ENCODE assay signal across 19 mouse cellular contexts in genomic region chr4:76361546-76361945, GRCm38 (mm10).
DNase-seq lines count a peak whose midpoint lies in the region; ATAC-seq and TF ChIP-seq lines count a peak whose summit lies in the region.
"Had no signal": no experiment of that assay in that cellular context is flagged by ENCODE, and none has a peak within 500 bp of the region (broad histone marks: within the 10 kb centered on the region; RNA-seq: fewer than 3 reads in every experiment).

No protein-coding gene starts in this region.

- 11% methylated on average over 1 of the region's 1 CpGs for WGBS in heart, embryonic 12.5 days
- 31% methylated on average over 1 of the region's 1 CpGs for whole genome bisulfite sequencing in heart, embryonic 10.5 days
- WGBS in liver, adult 2 months: 16% methylated on average over 1 of the region's 1 CpGs
- 65% methylated on average over 1 of the region's 1 CpGs for WGBS in liver, embryonic 12.5 days (ENCODE audit: insufficient replicate concordance)
- 52% methylated on average over 1 of the region's 1 CpGs for WGBS in liver, embryonic 16.5 days (ENCODE audit: insufficient replicate concordance)

- peaks cover 4% of the 10 kb centered on the region; the same call in 1 of the 2 replicates for H3K79me2 ChIP-seq in liver, adult 2 months (ENCODE audit: control insufficient read depth, insufficient read depth, low read length)

- H3K36me3 ChIP-seq in heart, embryonic 12.5 days: no peaks in the 10 kb centered on the region
- no peaks in the 10 kb centered on the region for H3K36me3 ChIP-seq in heart, embryonic 10.5 days
- H3K36me3 ChIP-seq in liver, adult 2 months (ENCODE audit: control insufficient read depth, insufficient read depth, low read length): no peaks in the 10 kb centered on the region
- H3K36me3 ChIP-seq in liver, embryonic 12.5 days: no peaks in the 10 kb centered on the region
- no peaks in the 10 kb centered on the region for H3K36me3 ChIP-seq in liver, embryonic 16.5 days (ENCODE audit: control insufficient read depth, insufficient read depth)
- H3K36me3 ChIP-seq: forebrain, embryonic 12.5 days; lung, embryonic 15.5 days had no signal

- H3K4me2 ChIP-seq in heart, embryonic 12.5 days: no peak overlapping the region
- H3K4me2 ChIP-seq in liver, embryonic 12.5 days: no peak overlapping the region
- no peak overlapping the region for H3K4me2 ChIP-seq in liver, embryonic 16.5 days (ENCODE audit: low read depth, low read length)
- H3K4me2 ChIP-seq: forebrain, embryonic 12.5 days; lung, embryonic 15.5 days had no signal

- no peak for TF ChIP-seq POLR2A in liver, adult 2 months (IDR thresholded peaks at IDR 0.05; ENCODE audit: extremely low read depth, insufficient read depth, low read length)

- no peak for DNase-seq in heart, embryonic 10.5 days (ENCODE audit: low spot score)
- peak; percentile 100 for DNase-seq in liver, adult 2 months (ENCODE audit: extremely low read depth, low read depth, low spot score)
- DNase-seq in ovary, adult 18-20 months (ENCODE audit: low spot score): peak; percentile 37
- DNase-seq in ovary, postnatal 36 days (ENCODE audit: low spot score): no peak
- DNase-seq: cerebellum, postnatal 36 days; gastrocnemius, postnatal 36 days; left cerebral cortex, postnatal 4 days; retina, postnatal 1 day; right cerebral cortex, postnatal 4 days; thymus, postnatal 4 days had no signal

- no peaks in the 10 kb centered on the region for H3K9me3 ChIP-seq in heart, embryonic 12.5 days (replicated peaks)
- no peaks in the 10 kb centered on the region for H3K9me3 ChIP-seq in heart, embryonic 10.5 days
- H3K9me3 ChIP-seq in liver, embryonic 12.5 days (replicated peaks): no peaks in the 10 kb centered on the region
- no peaks in the 10 kb centered on the region for H3K9me3 ChIP-seq in liver, embryonic 16.5 days (replicated peaks; ENCODE audit: control insufficient read depth, low read length)
- H3K9me3 ChIP-seq: forebrain, embryonic 12.5 days; lung, embryonic 15.5 days had no signal

- 0 out of 2 replicates have a peak overlapping the region, but pooled peaks have one; percentile 29 for H3K27ac ChIP-seq in heart, embryonic 12.5 days (ENCODE audit: poor library complexity, severe bottlenecking)
- no peak overlapping the region for H3K27ac ChIP-seq in heart, embryonic 10.5 days
- peak overlapping the region; percentile 71 for H3K27ac ChIP-seq in liver, adult 2 months (replicated peaks; ENCODE audit: insufficient read depth, low read depth, low read length)
- no peak overlapping the region for H3K27ac ChIP-seq in liver, embryonic 12.5 days
- no peak overlapping the region for H3K27ac ChIP-seq in liver, embryonic 16.5 days (ENCODE audit: low read length)
- H3K27ac ChIP-seq: forebrain, embryonic 12.5 days; kidney, postnatal 0 days; layer of hippocampus, adult 2 months; lung, embryonic 15.5 days had no signal

- no peaks in the 10 kb centered on the region for H3K27me3 ChIP-seq in heart, embryonic 12.5 days (replicated peaks)
- H3K27me3 ChIP-seq in heart, embryonic 10.5 days (ENCODE audit: insufficient read depth, poor library complexity, severe bottlenecking): no peaks in the 10 kb centered on the region
- no peaks in the 10 kb centered on the region for H3K27me3 ChIP-seq in liver, adult 2 months (ENCODE audit: control insufficient read depth, insufficient read depth, low read length)
- H3K27me3 ChIP-seq in liver, embryonic 12.5 days (replicated peaks): no peaks in the 10 kb centered on the region
- no peaks in the 10 kb centered on the region for H3K27me3 ChIP-seq in liver, embryonic 16.5 days (ENCODE audit: control insufficient read depth, insufficient read depth, low read depth, low read length)
- H3K27me3 ChIP-seq: forebrain, embryonic 12.5 days; lung, embryonic 15.5 days; Patski had no signal

- no peak for ATAC-seq in heart, embryonic 12.5 days (ENCODE audit: insufficient number of reproducible peaks, low FRiP score)
- ATAC-seq in liver, embryonic 12.5 days: no peak
- ATAC-seq in liver, embryonic 16.5 days (ENCODE audit: low read depth): peak; percentile 53
- no peak for ATAC-seq in activated CD4-positive, CD25-positive, alpha-beta regulatory T cell, adult 4 months
- ATAC-seq: Patski had no signal

- H3K9ac ChIP-seq in heart, embryonic 12.5 days: no peak overlapping the region
- no peak overlapping the region for H3K9ac ChIP-seq in liver, adult 2 months (ENCODE audit: low read depth, low read length)
- no peak overlapping the region for H3K9ac ChIP-seq in liver, embryonic 12.5 days
- no peak overlapping the region for H3K9ac ChIP-seq in liver, embryonic 16.5 days (ENCODE audit: low read depth, low read length)
- H3K9ac ChIP-seq: forebrain, embryonic 12.5 days; lung, embryonic 15.5 days had no signal

- peaks cover 24% of the 10 kb centered on the region for H3K4me1 ChIP-seq in heart, embryonic 12.5 days (replicated peaks)
- peaks cover 21% of the 10 kb centered on the region for H3K4me1 ChIP-seq in heart, embryonic 10.5 days
- H3K4me1 ChIP-seq in liver, adult 2 months (ENCODE audit: control insufficient read depth, insufficient read depth, low read length): peaks cover 14% of the 10 kb centered on the region
- no peaks in the 10 kb centered on the region for H3K4me1 ChIP-seq in liver, embryonic 12.5 days
- H3K4me1 ChIP-seq in liver, embryonic 16.5 days (ENCODE audit: control insufficient read depth, low read depth, low read length): no peaks in the 10 kb centered on the region

- H3K4me3 ChIP-seq in heart, embryonic 12.5 days: no peak overlapping the region
- H3K4me3 ChIP-seq in heart, embryonic 10.5 days: no peak overlapping the region
- no peak overlapping the region for H3K4me3 ChIP-seq in liver, adult 2 months (ENCODE audit: insufficient read depth, low read depth, low read length)
- no peak overlapping the region for H3K4me3 ChIP-seq in liver, embryonic 12.5 days
- H3K4me3 ChIP-seq in liver, embryonic 16.5 days (ENCODE audit: low read depth, low read length): no peak overlapping the region
- H3K4me3 ChIP-seq: forebrain, embryonic 12.5 days; layer of hippocampus, adult 2 months; lung, embryonic 15.5 days had no signal

- no peak for TF ChIP-seq CTCF in liver, adult 2 months (IDR thresholded peaks at IDR 0.05; ENCODE audit: low read depth, low read length)

Comparison
In these comparisons a context has a peak if more than half of its experiments do, and no peak if none do; other contexts are left out.
1. H3K27ac ChIP-seq: peak in heart, embryonic 12.5 days (single experiment) and liver, adult 2 months (single experiment); none in heart, embryonic 10.5 days (single experiment), liver, embryonic 12.5 days (single experiment) and liver, embryonic 16.5 days (single experiment).
2. DNase-seq: peak in liver, adult 2 months (single experiment) and ovary, adult 18-20 months (single experiment); none in heart, embryonic 10.5 days (single experiment) and ovary, postnatal 36 days (single experiment).